Mouse (Mus musculus) layer of hippocampus, adult 9-10 months (tissue): ENCODE results near the gene Gm42715.
"Not testable (repeated sequence)": the region's sequence is repeated elsewhere in the genome, so short reads cannot be mapped to it uniquely, and the experiment has no call there.

Source experiments
- DNase-seq: peaks from one replicate; pipeline ENCODE4 v3.0.0; 2022; ENCODE audit warnings: low spot score

The Gm42715 gene

DNA sequence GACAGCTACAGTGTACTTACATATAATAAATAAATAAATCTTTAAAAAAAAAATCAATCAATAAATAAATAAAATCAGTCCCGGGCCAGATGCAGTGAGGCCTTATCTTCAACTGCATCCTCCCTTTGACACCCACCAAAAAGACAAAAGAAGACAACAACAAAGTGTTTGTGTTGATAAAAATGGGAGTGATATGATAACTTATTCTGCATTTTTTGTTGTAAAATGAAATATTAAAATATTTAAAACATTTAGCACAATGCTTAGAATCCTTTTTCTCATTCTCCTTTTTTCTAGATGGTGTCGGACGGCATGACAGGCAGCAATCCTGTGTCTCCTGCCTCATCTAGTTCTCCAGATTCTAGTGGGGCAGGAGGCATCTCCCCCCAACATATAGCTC is at the start of gene Gm42715:
Gm42715 (plus strand) TSS at position 301 of the 400 bp plus-strand sequence.
- DNase-seq: no peak

DNA sequence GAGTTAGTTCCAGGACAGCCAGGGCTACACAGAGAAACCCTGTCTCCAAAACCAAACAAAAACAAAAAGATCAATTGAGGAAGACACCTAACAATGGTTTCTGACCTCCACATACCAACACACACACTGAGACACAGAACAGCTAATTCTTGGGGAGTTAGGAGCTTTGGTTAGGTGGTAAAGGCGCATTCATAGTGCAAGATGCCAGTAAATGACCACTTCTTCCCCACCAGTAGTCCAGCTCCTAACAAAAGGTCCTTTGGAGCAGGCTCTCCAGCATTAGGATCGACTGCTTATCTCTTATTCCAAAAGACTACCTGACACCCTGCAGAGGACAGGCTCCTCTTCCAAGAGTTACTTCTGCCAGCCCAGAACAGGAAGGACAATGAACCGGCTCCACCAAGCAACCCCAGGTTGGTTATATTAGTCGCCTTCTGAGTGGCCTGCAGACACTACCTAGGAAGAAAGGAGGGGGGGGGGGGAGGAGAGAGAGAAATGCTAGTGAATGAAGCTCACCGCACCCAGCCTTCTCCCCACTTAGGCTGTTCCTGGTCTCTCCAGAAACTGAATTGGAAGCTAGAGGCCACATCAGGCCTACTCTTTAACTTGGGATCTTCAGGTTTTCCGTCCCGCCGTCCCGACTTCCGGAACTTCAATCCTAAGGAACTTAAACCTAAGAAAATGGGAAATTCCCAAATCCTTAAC is 49.2 kb upstream of the Gm42715 start:
- no peak for DNase-seq

DNA sequence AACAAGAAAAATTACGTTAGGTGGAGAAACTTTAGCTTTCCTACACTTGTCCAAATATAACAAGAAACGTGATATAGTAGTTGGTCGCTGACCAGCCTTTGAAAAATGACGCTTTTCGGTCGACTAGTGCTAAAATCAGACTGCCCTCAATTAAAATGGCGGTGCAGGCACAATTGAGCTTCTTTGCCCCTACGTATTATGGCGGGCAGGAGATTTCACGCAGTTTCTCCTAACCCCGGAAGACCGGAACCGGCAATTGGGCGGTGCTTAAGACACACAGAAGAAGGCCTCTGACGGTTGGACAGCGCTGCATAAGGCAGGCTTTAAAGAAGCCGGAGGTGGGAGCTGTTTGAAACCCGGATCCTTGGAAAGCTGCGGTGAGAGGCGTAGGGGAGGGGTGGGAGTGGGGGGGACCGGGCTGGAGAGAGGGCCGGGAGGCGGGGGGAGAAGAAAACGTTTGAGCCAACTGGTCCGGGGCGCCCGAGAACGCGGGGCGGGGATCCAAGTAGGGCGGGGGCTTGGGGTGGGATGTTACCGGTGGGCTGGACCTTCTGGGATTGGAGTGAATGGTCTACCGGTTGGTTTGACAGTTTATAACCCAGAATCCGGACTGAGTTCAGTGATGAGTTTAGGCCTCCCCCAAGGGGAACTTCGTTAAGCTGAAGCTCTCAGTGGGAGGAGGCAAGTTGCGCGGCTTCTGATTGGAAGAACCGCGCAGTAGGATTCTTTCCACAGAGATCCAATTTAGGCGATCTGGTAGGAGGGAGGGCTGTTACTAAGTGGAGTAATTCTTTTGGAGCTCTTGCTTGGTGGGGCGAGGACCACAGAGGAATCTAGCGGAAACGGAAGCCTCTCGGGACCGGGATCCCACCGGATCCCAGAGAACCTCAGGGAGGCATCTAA is 48.4 kb upstream of the Gm42715 start:
- peak; percentile 92 for DNase-seq

DNA sequence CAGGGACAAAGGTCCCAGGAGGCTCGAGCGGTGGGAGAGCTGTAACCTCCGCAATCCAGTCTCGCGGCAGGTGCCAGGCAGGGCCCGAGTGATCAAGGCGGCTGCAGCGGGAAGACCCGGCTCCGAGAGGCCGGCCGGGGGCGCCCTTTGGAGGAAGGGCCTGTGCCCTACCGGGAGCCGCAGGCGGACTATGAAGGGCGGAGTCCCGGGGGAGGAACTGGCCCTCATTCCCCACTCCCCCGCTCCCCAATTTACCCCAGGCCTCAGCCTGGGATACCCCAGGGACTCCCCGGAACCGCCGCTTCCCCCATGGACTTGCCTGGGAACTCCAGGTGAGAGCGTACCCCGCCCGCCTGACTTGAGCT is 47.8 kb upstream of the Gm42715 start:
- no peak for DNase-seq

DNA sequence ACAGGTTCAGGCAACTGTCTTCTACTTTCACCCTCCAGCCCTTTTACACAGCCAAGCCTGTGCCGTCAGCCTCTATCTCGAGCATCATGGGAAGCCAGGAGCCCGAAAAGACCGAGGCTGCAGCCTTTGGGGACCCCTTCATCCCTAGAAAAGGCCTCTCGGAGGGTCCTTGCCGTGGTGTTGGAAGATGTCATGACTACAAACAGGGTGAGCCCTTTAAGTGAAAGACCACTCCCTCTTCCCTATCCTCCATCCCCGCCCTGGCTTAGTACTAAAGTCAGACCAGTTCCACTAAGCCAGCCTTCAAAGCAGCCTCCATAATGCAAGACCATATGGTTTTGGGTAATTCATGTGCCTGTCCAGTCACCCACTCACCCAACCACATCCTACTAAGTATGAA is 47.3 kb upstream of the Gm42715 start:
- DNase-seq: no peak

DNA sequence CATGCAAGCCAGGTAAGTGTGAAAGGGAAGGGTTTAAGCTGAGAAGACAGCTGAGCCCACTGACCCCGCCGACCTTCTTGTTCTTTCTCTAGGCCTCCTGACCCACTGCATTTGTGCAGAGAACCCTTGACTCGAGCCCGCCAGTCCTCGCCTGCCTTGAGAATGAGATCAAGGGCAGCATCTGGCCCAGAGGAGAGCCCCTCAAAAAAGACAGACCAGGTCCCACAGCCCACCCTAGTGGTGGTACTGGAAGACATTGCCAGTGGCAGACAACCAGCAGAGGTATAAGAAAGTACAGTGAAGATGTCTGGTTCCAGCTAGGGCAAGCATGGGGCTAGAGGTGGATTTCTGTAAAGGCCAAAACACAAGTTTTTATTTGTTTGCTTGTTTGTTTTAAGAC is 45.7 kb upstream of the Gm42715 start:
- DNase-seq: no peak

DNA sequence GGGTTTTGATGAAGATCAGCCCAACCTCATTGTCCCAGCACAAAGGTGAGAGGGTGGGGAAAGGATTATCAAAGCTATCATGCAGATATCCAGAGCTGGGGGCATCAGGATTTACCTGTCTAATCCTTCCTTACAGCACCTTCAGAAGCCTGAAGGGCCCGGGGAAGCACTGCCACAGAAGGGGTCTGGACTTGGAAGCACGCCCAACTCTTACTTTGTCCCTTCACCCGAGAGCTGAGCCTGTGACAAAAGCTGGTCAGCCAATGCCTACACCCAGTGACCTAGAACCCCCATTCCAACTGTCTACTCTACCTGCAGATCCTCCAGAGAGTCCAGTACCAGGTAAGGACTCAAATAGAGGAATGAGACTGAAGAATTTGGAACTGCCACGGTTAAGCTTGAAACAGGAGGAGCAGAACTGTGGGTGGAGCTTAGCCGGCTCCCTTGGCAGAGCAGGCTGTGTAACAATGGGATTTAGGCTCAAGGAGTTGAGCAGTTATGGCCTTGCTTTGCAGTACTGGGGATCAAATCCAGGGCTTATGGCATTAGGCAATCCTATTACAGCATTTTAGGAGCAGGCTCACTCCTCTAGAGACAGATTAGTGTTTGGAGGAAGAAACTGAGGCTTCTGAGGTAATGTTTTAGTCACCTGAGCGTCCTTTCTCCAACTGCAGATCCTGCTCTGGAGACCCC is 44.9 kb upstream of the Gm42715 start:
- DNase-seq: no peak

DNA sequence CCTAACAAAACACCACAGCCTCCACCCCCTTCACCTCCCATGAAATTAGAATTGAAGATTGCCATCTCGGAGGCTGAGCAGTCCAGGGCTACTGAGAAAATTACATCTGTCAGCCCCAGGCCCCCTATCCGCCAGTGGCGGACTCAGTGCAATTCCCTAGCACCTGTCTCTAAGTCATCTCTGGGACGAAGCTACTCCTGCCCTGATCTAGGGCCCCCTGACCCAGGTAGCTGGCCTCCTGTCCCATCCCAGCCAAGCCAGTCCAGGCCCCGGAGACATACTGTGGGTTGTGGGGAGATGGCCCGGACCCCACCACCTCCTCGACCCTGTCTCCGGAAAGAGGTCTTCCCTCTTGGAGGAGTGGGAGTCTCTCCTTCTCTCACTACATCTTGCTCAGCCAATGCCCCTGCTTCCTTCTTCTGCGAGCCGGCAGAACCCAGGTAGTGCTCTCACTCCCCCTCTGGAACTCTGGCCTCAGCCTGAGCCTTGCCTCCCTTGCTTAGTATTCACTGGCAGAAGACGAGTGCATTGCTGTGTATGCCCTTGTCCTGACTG is 44.1 kb upstream of the Gm42715 start:
- no peak for DNase-seq

DNA sequence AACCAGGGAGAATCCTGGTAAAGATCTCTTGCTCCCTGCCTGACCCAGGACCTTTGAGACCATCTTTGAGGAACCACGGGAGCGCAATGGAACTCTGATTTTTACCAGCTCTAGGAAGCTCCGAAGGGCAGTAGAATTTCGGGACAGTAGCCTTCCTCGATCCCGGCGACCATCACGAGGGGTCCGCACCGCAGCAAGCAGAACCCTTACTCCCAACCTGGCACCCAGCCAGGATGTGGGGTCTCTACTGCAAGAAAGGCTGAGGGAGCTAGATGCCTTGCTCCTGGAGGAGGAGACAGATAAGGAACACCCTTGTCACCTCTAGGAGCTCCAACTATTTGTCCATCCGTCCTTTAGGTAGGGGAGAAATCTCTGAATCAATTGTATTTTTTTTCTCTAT is 43.0 kb upstream of the Gm42715 start:
- no peak for DNase-seq

DNA sequence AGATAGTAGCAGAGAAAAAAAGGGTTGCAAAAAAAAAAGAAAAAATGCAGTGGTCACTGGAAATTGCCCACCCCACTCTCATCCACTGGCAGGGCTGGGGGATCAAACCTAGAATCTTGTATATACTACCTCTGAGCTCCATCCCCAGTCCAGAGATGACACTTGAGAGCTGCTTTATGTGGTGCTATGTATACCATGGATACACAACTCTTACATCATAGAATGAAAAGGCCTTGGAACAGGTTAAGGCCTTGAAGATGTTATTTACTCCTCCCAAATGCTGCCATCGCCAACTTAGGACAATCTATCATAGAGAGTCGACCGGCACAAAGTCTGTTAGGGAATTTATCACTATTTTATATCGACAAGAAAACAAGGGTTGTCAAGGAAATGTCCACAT is 42.5 kb upstream of the Gm42715 start:
- no peak for DNase-seq

DNA sequence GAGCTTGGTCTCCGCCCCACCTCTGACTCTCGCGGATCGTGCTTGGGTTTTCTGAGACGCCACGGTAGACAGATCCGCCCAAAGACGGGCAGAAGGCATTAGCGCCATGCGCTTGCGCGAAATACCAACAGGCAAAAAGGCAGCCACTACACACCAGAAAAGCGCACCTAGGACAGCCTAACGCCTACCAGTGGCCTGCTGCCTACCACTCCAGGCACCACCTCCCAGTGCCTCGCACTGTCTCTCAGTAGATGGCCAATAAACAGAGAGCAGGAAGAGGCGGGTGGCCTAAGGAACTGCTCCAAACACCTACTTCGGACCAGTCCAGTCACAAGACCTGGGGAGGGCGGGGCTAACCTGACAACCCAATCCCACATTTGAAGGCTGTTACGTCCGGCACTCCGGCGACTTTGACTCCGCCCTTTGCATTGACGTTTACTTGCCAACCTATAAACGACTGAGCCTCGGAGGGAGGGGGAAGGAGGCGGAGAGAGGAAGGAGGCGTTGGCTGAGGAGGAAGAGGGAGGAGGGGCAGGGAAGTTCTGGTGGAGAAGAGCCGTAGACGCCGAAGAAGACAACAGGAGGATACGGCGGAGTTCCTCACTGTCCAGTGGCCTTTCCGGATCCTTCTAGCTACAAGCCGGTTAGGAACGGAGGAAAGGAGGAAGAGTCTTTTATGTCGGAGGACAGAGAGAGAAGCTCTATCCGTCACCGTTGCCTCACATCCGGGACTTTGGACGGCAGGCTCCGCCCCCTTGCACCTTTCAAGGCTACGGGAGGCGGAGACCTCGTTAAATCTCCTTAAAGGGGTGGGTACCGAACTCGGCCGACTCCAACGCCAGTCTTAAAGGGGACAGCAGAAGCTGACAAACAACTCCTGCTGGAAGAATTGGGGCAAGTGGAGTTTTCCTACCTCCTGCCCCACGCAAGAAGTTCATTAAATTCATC is 41.4 kb upstream of the Gm42715 start:
- peak; percentile 100 for DNase-seq

DNA sequence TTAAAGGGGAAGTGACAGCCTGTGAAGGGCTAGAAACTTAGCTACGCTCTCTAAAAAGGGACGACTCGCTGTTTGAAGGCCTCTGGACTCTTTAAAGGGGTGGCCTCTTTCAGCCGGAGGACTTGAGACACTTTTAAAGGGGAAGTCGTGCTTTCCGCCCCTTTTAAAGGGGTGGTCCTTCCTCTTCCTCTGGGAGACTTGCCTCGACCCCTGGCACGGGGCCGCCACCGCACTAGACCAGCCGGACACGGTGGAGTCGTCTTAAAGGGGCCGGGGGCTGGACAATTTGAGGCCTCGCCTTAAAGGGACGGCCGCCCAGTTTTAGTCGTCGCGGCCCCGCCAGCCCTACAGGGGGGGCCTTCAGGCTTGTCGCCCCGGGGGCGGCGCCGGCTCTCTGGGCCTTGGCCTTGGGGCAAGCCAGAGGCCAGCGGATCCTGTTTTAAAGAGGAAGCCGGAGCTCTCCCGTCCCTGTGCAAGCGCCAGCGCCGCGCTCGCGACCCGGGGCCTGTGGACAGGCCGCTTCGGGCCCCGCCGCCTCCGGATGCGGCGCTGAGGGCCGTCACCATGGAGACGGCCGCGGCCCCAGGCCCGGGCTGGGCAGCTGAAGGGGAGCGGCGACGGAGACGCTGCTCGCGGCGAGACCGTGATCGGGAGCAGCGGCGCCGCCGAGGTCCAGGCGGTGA is 40.6 kb upstream of the Gm42715 start, which contains the start of gene Fbrs:
Fbrs (plus strand) TSS at position 565 of the 683 bp plus-strand sequence.
- peak; percentile 97 for DNase-seq

DNA sequence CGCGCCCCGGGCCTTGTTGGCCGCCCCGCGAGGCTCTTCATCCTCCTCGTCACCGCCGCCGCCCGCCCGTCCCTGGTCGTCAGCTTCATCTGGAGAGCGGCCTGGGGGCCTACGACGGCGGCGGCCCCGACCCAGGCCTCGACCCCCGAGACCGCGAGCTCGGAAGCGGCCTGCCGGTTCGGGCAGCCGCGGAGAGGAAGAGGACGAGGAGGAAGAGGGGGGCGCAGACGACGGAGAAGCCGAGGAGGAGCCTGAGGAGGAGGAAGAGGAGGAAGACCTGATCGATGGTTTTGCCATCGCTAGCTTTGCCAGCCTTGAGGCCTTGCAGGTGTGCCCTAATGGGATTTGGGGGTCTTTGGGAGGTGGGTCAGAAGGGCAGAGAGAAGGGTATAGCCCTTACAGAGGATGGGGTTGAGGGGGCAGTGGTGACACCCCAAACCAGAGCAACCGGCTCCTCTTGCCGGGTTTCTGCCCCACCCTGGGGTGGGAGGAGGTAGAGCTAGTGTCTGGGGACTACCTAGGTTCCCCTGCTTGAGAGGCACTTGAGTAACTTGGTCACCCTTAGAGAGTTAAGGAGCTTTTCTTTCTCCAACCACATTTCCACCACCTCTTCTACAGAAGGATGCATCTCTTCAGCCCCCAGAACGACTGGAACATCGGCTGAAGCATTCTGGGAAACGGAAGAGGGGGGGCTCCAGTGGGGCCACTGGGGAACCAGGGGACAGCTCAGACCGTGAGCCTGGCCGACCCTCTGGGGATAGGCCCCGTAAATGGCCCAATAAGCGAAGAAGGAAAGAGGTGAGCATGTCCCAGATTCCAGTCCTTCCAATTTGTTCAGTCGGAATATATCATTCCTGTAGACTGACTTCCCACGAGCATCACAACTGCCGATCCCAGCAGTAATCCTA is 39.8 kb upstream of the Gm42715 start:
- no peak for DNase-seq

DNA sequence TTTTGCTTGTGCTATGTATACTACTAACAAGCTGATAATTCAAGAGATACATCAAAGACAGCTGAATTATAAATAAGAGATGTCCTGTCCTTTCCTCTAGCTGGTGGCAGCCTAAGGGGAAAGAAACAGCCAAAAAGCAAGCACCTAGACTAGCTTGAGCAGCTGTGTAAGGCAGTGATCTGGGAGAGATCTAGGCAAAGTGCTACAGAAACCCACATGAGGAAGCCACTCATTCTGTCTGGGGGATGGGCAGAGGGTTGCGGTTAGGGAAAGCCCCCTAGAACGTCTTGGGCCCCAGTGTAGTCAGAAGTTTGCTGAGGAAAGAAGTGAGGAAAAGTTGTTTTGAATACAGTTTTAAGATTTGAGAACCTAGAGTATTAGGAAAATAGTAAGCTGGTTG is 39.1 kb upstream of the Gm42715 start:
- no peak for DNase-seq

DNA sequence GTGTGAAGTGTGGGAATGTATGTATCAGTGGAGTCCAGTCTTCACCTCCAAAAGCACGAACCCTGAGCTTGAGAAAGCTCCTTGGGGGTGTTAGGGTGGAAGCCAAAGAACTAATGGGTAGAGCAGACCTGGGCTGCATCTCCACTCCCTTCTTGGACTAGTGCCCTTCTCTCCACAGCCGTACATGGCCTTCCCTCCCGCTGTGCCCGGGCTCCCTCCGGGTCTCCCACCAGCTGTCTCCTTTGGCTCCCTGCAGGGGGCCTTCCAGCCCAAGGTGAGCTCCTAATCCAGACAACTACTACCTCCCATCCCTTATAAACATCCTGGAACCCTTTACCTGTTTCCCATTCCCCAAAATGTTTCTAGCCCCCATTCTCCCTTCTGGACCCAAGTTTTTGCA is 34.0 kb upstream of the Gm42715 start:
- DNase-seq: no peak

DNA sequence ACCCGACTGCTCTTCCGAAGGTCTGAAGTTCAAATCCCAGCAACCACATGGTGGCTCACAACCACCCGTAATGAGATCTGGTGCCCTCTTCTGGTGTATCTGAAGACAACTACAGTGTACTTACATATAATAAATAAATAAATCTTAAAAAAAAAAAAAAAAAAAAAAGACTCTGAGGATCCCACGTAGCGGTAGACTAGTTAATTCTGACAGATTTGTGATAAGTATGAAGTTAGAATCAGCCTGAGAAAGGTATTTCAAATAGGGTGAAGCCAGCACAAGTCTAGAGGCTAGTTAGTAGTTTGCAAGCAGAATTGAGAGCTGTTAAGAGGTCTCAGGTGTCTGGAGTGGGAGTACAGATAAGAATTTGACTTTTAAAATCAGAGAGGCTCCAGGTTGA is 31.0 kb upstream of the Gm42715 start:
- DNase-seq: not testable (repeated sequence)

DNA sequence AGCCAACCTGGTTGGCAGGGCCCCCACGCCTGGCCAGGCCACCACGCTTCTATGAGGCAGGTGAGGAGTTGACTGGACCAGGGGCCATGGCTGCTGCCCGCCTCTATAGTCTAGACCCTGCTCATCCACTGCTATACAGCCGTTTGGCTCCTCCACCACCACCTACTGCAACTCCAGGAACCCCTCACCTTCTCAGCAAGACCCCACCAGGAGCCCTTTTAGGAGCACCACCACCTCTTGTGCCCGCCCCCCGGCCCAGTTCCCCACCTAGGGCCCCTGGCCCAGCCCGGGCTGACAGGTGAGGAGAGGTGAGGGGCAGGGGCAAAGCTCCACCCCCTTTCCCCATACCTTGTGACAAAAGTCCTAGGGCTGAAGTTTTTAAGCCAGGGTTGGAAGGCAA is 29.4 kb upstream of the Gm42715 start:
- DNase-seq: no peak

DNA sequence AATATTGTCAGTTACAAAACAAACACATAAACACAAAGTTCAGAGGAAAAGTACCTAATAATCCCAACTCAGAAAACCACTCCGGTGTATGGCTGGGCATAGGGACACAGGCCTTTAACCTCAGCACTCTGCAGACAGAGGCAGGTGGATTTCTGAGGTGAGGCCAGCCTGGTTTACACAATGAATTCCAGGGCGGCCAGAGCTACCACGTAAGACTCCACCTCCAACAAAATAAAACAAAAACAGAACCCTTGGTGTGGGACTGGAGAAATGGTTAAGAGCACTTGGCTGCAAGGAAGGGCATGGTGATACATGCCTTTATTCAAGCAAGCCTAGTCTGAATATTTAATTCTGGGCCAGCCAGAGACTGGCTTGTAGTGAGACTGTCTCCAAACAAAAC is 27.5 kb upstream of the Gm42715 start:
- DNase-seq: no peak

DNA sequence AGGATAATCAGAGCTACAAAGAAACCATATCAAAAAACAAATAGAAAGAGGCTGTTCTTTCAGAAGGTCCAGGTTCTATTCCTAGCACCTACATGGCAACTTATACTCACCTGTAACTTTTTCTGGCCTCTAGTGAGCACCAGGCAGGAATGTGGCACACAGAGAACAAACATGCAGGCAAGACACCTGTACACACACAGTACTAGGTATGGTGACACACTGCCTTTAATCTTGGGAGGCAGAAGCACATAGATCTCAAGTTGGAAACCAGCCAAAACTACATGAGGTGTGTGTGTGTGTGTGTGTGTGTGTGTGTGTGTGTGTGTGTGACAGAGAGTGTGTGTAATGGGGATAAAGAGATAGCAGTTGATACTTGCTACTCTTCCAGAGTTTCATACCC is 24.7 kb upstream of the Gm42715 start:
- DNase-seq: no peak

DNA sequence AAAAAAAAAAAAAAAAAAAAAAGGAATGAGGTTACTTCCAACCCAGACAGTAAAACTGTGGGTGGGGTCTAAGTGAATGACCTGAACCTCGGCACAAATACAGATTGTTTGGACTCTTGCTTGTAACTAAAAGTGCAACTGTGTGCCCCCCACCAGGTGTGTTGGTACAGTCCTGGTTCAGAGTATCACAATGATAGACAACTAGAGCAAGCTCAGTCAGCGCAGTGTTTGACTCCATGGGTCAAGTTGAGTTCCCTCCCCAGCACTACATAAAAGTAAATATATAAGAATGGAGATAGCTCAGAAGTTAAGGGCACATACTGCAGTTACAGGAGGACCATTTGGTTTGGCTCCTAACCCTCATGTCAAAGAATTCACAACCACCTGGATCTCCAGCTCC is 22.0 kb upstream of the Gm42715 start:
- DNase-seq: no peak
